Mouse (Mus musculus) T-helper 1 cell (primary cell): ENCODE data around the gene Gadd45gip1.

Experiments used
- in situ Hi-C: fragments of 300-600 bp; cut with MboI, MseI; formaldehyde crosslinking; loops from one replicate; pipeline ENCODE4 v1.15.1; 2025; ENCODE audit warnings: high pct_unique_total_duplicates

Gadd45gip1 gene

DNA sequence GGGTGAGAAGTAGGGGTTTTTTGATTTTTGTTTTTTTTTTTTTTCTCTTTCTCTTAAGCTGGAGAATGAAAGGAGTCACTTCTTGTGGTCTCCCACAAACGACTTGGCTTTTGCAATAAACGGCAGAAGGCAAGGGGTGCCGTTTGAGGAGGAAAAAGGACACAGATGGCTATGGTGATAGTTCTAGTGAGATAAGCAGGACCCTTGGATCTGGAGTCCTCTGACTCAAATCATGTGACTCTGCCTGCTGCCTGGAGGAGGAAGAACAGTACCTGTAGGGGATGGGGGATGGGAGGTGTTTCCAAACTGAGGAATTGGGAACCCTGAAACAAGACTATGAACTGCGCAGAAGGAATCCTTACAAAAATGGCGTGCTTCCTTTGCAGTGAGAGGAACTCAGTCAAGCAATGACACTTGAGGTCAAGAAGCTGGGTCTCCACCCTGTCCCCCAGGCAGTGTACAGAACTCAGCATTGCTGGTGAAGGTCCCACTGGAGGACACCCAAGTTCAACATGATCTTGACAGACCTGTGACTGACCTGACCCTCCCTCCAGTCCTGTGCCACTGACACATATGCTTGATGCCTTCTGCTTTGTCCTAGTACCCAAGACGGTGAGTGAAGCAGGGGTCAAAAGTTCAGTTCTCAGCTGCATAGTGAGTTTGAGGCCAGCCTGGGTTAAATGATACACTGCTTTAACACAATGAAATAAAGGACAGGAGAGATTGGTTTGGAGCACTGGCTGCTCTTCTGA, 16.5 kb downstream of the Gadd45gip1 start:
- in situ Hi-C loops, result no loop called here

DNA sequence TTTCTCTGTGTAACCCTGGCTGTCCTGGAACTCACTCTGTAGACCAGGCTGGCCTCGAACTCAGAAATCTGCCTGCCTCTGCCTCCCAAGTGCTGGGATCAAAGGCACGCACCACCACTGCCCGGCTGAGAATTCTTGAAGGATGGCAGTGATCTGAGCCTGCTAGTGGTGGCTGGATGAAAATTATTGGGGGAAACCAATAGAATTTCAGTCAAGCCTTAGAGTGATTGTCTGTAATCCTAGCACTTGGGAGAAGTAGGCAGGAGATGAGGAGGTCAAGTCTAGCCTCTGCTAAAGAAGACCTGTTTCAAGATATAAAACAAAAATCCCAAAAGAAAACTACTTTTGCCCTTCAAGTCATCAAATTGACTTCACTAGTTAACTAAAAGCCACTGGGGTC, 25.1 kb downstream of the Gadd45gip1 start:
- in situ Hi-C loops, result no loop called here

DNA sequence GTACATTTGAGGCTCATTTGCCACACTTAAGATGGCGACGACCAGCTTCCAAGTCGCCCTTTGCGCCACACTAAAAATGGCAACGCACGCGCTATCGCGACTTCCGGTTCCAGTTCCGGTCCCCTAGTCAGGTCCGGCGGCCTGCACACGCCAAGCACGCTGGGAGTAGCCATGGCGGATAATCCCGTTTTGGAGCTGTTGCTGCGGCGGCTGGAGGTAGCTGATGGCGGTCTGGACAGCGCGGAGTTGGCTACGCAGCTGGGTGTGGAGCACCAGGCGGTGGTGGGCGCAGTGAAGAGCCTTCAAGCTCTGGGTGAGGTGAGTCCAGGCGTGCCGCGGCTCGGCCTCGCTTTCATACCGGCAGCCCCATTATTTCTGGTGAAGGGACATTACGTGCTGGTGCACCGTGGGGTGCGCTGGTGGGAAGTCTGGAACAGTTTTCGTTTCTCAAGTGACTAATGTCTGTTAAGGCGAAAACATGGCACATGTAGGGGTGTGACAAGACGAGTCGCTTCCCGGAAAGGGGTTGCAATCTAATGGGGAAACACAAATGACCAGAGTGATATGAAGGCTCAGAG, 25.6 kb downstream of the Gadd45gip1 start, which contains the start of gene Farsa:
Gene Farsa, plus strand, starts transcription at position 126 of the 578 bp plus-strand sequence.
- in situ Hi-C loops, result no loop called here

DNA sequence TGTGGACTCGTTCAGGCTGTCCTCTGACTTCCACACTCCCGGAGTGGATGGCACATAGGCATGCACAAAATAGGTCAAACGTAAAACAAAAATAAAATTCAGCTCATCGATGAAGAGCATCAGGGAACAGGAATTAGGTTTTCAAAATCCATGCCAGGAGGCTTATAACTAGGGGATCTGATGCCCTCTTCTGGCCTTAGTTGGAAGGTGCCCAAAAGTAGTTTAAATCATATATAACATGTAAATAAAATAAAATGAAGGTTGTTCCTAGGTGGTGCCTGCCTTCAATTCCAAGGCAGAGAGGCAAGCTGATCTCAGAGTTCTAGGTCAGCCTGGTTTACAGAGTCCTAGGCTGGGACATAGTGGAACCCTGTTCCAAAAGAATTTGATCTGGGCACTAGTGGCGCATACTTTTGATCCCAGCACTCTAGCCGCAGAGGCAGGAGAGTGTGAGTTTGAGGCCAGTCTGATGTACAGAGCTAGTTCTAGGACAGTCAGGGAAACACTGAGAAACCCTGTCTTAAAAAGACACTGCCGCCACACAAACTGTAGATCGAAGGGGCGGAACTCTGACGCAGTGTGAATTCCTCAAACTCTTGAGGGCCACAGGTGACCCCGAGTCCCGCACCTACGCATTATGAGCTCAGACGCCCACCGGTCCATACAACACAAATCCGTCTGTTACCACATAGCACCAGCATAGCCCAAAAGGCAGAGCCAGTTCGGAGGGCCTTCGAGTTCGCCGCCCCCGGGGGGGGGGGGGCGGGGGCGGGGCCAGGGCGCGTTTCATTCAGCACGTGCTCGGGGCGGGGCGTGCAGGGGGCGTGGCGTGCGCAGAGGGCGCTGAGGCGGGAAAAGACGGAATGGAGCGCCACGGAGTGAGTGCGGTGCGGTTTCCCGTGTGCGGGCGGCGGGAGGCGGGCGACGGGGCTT, 40.3 kb downstream of the Gadd45gip1 start, which contains the start of gene Syce2:
Gene Syce2, plus strand, starts transcription at position 736 of the 933 bp plus-strand sequence.
- in situ Hi-C loops, result loop anchor here (5.0 kb wide), 1 partner anchor 36 kb away; the partner anchor contains the start of gene Dnase2a

DNA sequence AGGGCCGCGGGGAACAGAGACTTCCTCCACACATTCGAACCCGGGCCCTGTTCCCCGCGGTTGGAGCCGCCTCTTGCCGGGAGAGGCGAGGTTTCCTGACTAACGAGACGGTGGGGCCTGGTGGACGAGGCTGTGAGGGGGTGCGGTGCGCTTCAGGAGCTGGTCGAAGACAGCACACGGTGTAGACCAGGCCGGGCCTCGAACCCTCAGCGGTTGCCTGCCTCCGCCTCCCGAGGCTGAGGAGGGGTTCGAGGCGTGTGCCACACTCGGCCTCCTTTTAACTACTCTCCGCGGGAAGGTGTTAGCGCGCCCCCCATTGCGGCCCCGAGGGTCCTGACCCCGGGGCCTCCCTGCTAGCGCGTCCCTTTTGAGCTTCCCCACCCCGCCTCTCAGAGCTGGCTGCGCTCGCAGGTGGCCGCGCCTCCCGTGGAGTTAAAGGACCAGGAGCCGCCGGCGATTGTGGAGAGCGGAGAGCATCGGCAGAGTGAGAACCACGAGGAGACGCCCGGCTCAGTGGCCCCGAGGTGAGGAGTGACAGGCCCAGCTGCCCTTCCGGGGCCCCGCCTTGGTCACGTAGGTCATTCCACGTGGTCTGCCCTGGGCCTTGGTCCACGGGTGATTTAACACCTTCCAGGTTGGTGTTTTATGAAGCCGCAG, 41.1 kb downstream of the Gadd45gip1 start:
- in situ Hi-C loops, result loop anchor here (5.0 kb wide), 1 partner anchor 35 kb away; the partner anchor contains the start of gene Dnase2a

DNA sequence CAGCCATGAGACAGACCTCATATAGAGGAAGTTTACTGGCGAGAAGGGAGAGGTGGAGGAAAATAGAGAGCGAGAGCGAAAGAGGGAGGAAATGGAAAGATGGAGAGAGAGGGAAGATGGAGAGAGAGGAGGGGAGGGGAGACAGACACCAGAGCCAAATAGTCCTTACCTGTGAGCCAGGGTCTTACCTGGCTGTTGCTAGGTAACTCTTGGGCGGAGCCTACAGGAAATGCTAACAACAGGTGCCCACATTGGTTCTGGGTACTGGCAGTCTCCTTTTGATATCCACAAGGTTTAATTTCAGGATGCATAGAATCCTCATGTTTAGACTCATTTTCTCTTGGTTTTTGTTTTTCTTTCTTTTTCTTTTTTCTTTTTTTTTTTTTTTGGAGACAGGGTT, 41.7 kb downstream of the Gadd45gip1 start:
- in situ Hi-C loops, result loop anchor here (5.0 kb wide), 1 partner anchor 34 kb away; the partner anchor contains the start of gene Dnase2a

DNA sequence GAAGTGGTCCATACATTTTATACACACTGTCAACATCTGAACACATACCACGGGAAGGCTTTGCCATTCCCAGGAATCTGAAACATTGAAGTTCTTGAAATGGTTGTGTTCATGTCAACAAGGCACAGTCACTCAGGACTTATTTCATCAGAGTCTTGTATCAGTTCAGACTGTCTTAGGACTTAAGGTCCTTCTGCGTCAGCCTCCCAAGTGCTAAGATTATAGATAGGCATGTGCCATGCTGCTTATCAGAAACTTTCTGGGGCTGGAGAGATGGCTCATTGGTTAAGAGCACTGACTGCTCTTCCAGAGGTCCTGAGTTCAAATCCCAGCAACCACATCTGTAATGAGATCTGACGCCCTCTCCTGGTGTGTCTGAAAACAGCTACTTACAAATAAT, 43.0 kb downstream of the Gadd45gip1 start:
- in situ Hi-C loops, result loop anchor here (5.0 kb wide), 1 partner anchor 33 kb away; the partner anchor contains the start of gene Dnase2a

DNA sequence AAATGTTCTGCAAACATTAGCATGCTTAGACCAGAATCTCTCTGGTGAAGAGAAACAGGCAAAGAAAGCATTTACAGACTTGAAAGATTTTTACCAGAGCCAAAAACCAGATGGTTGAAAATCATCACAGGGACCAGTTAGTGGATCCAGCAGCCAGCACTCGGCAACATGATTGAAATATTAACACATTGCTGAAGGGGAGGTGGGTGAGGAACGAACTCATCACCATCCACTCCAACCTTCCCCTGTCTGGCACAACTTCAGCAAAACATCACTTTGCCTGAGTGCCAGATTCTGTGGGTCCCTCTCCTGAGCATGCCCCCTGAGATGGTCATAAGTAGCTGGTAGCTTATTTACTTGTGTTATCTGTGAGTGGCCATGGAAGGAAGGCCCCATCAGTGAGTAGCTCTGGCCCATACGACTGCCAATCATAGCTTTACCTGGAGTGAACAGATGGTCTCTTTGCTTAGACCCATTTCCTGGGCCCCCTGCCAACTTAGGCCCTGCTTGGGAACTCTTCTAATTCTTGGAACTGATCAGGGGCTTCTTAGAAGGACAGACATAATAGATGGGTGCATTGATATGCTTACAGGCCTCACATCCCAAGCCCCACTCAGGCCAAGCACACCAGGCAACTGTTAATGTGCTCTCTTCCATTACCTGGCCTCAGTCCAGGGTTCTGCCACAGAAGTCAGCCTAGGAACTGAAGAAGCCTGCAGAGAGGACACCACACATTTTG, 46.1 kb downstream of the Gadd45gip1 start:
- in situ Hi-C loops, result no loop called here

DNA sequence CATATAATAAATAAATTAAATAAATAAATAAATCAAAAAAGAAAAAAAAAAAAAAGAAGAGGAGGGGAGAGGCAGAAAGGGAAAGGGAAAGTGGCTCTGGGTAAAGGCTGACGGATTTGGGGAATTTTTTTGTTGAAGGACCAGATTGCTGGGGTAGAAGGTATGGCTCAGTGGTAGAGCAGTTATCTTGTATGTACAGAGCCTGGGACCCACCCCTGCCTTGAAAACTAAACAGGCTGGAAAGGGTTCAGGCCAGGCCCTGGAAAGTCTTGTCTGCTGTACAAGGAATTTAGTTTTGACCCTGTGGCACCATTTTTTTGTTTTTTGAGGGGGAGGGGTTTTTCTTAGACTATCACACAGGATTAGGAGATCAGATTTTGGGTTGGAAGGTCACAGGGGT, 47.6 kb downstream of the Gadd45gip1 start:
- in situ Hi-C loops, result no loop called here

DNA sequence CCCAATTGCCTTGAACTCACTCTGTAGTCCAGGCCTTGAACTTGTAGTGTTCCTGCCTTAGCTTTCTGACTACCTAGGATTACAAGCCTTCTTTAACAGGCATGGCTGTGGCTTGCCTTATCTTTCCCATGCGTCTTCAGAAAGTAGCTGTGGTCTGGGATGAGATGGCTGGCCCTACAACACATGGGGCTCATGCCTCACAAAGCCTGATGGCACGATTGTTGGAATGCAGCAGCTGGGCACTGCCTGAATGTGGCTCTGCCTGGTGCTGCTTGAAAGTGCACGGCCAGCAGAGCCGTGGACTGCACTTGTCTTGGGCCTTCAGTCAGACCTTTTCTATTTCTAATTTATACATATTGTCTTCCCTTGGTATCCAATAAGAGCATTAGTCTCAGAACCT, 53.4 kb downstream of the Gadd45gip1 start:
- in situ Hi-C loops, result no loop called here
